Comparison of ENCODE assay signal across 8 mouse cellular contexts in the genomic region with DNA sequence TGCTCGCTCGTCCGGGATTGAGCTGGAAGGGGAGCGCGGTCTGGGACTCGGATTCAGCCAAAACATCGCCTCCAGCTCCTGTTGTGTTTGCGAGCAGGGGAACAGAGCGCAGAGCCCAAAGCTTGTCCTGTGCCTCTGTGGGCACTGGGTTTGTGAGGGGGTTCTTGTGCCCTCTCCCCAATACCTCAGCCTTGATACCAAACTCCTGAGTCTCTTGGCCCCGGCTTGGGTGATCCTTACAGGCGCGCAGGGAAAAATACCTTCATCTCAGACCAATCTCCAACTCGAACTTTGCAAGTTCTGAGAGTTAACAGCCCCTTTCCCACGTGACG. TPM values are rescaled to one million over a fixed set of nuclear protein-coding genes. Genes with fewer than 3 reads are reported as not detected.
A peak's percentile ranks its signal among the peaks of the same experiment; 100 is the strongest.
DNase-seq lines count a peak whose midpoint lies in the region; ATAC-seq and TF ChIP-seq lines count a peak whose summit lies in the region.

No protein-coding gene starts in this region.

- no peak for TF ChIP-seq CTCF in kidney, postnatal 0 days (IDR thresholded peaks at IDR 0.05; ENCODE audit: low read depth)

- no peak for DNase-seq in kidney, postnatal 0 days (ENCODE audit: low spot score)
- no peak for DNase-seq in kidney, adult 11 months
- no peak for DNase-seq in embryonic facial prominence, embryonic 11.5 days (ENCODE audit: low spot score)
- no peak for DNase-seq in frontal cortex, postnatal 14 days (ENCODE audit: low spot score in 2 of 2)
- no peak for DNase-seq in Muller cell, postnatal 12 days (ENCODE audit: inconsistent ontology term)
- DNase-seq in layer of hippocampus, adult 18-20 months (ENCODE audit: low spot score in 2 of 2) = no peak

- ATAC-seq in kidney, postnatal 0 days (replicated peaks; ENCODE audit: low FRiP score, low read depth) = no peak
- ATAC-seq in embryonic facial prominence, embryonic 11.5 days (replicated peaks; ENCODE audit: insufficient number of reproducible peaks, low FRiP score, low TSS enrichment, low read depth) = 0 out of 2 replicates have a peak, but pooled peaks have one; percentile 1
- no peak for ATAC-seq in hindbrain, embryonic 15.5 days (ENCODE audit: low FRiP score, low read depth)
- no peak for ATAC-seq in midbrain, embryonic 16.5 days

- peak overlapping the region; percentile 82 for H3K4me3 ChIP-seq in kidney, postnatal 0 days (replicated peaks; ENCODE audit: low read depth, low read length)
- H3K4me3 ChIP-seq in embryonic facial prominence, embryonic 11.5 days (ENCODE audit: low read depth, low read length) = peak overlapping the region; percentile 75
- peak overlapping the region; percentile 56 for H3K4me3 ChIP-seq in hindbrain, embryonic 15.5 days
- H3K4me3 ChIP-seq in midbrain, embryonic 16.5 days (ENCODE audit: low read depth, low read length) = peak overlapping the region; percentile 62

- no peaks in the 10 kb centered on the region for H3K27me3 ChIP-seq in kidney, postnatal 0 days (ENCODE audit: insufficient read depth, low read length)
- H3K27me3 ChIP-seq in embryonic facial prominence, embryonic 11.5 days (ENCODE audit: control insufficient read depth, insufficient read depth, low read length) = no peaks in the 10 kb centered on the region
- peaks cover 39% of the 10 kb centered on the region for H3K27me3 ChIP-seq in hindbrain, embryonic 15.5 days
- H3K27me3 ChIP-seq in midbrain, embryonic 16.5 days (ENCODE audit: control insufficient read depth, insufficient read depth, low read depth, low read length) = peaks cover 32% of the 10 kb centered on the region

- H3K4me1 ChIP-seq in kidney, postnatal 0 days (replicated peaks; ENCODE audit: insufficient read depth, low read length) = peaks cover 19% of the 10 kb centered on the region
- no peaks in the 10 kb centered on the region; the same call in 1 of the 2 replicates for H3K4me1 ChIP-seq in embryonic facial prominence, embryonic 11.5 days (ENCODE audit: control insufficient read depth, insufficient read depth, low read length)
- H3K4me1 ChIP-seq in hindbrain, embryonic 15.5 days (replicated peaks) = peaks cover 22% of the 10 kb centered on the region
- H3K4me1 ChIP-seq in midbrain, embryonic 16.5 days (ENCODE audit: control insufficient read depth, insufficient read depth, low read length) = peaks cover 15% of the 10 kb centered on the region

- H3K36me3 ChIP-seq in kidney, postnatal 0 days (ENCODE audit: insufficient read depth, low read length) = no peaks in the 10 kb centered on the region
- no peaks in the 10 kb centered on the region for H3K36me3 ChIP-seq in embryonic facial prominence, embryonic 11.5 days (replicated peaks; ENCODE audit: control insufficient read depth, insufficient read depth, low read depth, low read length)
- H3K36me3 ChIP-seq in hindbrain, embryonic 15.5 days = no peaks in the 10 kb centered on the region
- no peaks in the 10 kb centered on the region for H3K36me3 ChIP-seq in midbrain, embryonic 16.5 days (ENCODE audit: control insufficient read depth, insufficient read depth, low read length)

- under 1% methylated on average over 15 of the region's 15 CpGs for WGBS in kidney, postnatal 0 days
- WGBS in embryonic facial prominence, embryonic 11.5 days = under 1% methylated on average over 15 of the region's 15 CpGs
- 0% methylated on average over 14 of the region's 15 CpGs for WGBS in hindbrain, embryonic 15.5 days
- under 1% methylated on average over 15 of the region's 15 CpGs for WGBS in midbrain, embryonic 16.5 days

- peak overlapping the region; percentile 84 for H3K9ac ChIP-seq in kidney, postnatal 0 days (ENCODE audit: low read depth, low read length)
- peak overlapping the region; percentile 80 for H3K9ac ChIP-seq in embryonic facial prominence, embryonic 11.5 days (replicated peaks; ENCODE audit: low read length)
- H3K9ac ChIP-seq in hindbrain, embryonic 15.5 days = peak overlapping the region; percentile 47
- peak overlapping the region; percentile 64 for H3K9ac ChIP-seq in midbrain, embryonic 16.5 days (ENCODE audit: low read depth, low read length)

- H3K4me2 ChIP-seq in kidney, postnatal 0 days (ENCODE audit: low read length) = peak overlapping the region; percentile 71
- peak overlapping the region; percentile 79 for H3K4me2 ChIP-seq in embryonic facial prominence, embryonic 11.5 days (ENCODE audit: low read depth, low read length)
- peak overlapping the region; percentile 96 for H3K4me2 ChIP-seq in hindbrain, embryonic 15.5 days
- peak overlapping the region; percentile 98 for H3K4me2 ChIP-seq in midbrain, embryonic 16.5 days (ENCODE audit: low read length)

- no peaks in the 10 kb centered on the region for H3K9me3 ChIP-seq in kidney, postnatal 0 days (replicated peaks; ENCODE audit: low read length)
- H3K9me3 ChIP-seq in embryonic facial prominence, embryonic 11.5 days (replicated peaks; ENCODE audit: control insufficient read depth, low read length) = no peaks in the 10 kb centered on the region
- no peaks in the 10 kb centered on the region for H3K9me3 ChIP-seq in hindbrain, embryonic 15.5 days
- no peaks in the 10 kb centered on the region for H3K9me3 ChIP-seq in midbrain, embryonic 16.5 days (replicated peaks; ENCODE audit: control insufficient read depth, low read length, poor library complexity, severe bottlenecking)

- H3K27ac ChIP-seq in kidney, postnatal 0 days = peak overlapping the region; percentile 97
- peak overlapping the region; percentile 82; the same call in 1 of the 2 replicates for H3K27ac ChIP-seq in embryonic facial prominence, embryonic 11.5 days (replicated peaks; ENCODE audit: low read depth, low read length)
- H3K27ac ChIP-seq in hindbrain, embryonic 15.5 days (replicated peaks) = no peak overlapping the region
- no peak overlapping the region for H3K27ac ChIP-seq in midbrain, embryonic 16.5 days (ENCODE audit: low read length)

RNA-seq across cellular contexts. Expression of gene Ptpn14, which starts 0.7 kb away (rescaled TPM):
- polyA plus RNA-seq in kidney, postnatal 0 days (2015; fragmentation: Nextera tagmentation; extraction: Ambion mirVana) = 11.1 and 11.6 TPM in 2 replicates
- polyA plus RNA-seq in embryonic facial prominence, embryonic 11.5 days (2014; fragmentation: Nextera tagmentation; extraction: Ambion mirVana) = 7.7 and 8.0 TPM in 2 replicates
- polyA plus RNA-seq in hindbrain, embryonic 15.5 days (2015; fragmentation: Nextera tagmentation; extraction: Ambion mirVana) = 1.5 and 1.8 TPM in 2 replicates
- polyA plus RNA-seq in midbrain, embryonic 16.5 days (2015; fragmentation: Nextera tagmentation; extraction: Ambion mirVana) = 1.0 and 1.2 TPM in 2 replicates
- total RNA-seq in layer of hippocampus, adult 18-20 months (2021) = 10 to 100 TPM; 11.2 to 11.9 TPM

RNA-seq across cellular contexts. Expression of gene Cenpf, which starts 40.9 kb away (rescaled TPM):
- polyA plus RNA-seq in kidney, postnatal 0 days (2015; fragmentation: Nextera tagmentation; extraction: Ambion mirVana) = 42.1 and 42.5 TPM in 2 replicates
- polyA plus RNA-seq in embryonic facial prominence, embryonic 11.5 days (2014; fragmentation: Nextera tagmentation; extraction: Ambion mirVana) = 95.3 and 106 TPM in 2 replicates
- 21.0 and 25.3 TPM in 2 replicates for polyA plus RNA-seq in hindbrain, embryonic 15.5 days (2015; fragmentation: Nextera tagmentation; extraction: Ambion mirVana)
- polyA plus RNA-seq in midbrain, embryonic 16.5 days (2015; fragmentation: Nextera tagmentation; extraction: Ambion mirVana) = 10.1 and 11.2 TPM in 2 replicates
- under 1 TPM; 0.15 to 0.40 TPM for total RNA-seq in layer of hippocampus, adult 18-20 months (2021)

Comparison
In these comparisons a context has a peak if more than half of its experiments do, and no peak if none do; other contexts are left out.
1. H3K27ac ChIP-seq: peak in kidney, postnatal 0 days (single experiment) and embryonic facial prominence, embryonic 11.5 days (single experiment); none in hindbrain, embryonic 15.5 days (single experiment) and midbrain, embryonic 16.5 days (single experiment).
2. Peak in every context shown above with its lines, with median percentiles within 50 percentile points of each other: H3K4me2 ChIP-seq, H3K4me3 ChIP-seq and H3K9ac ChIP-seq.